Mouse (Mus musculus) heart, embryonic 12.5 days (tissue): ENCODE measurements around the gene Btnl9. TPM values are rescaled to one million over a fixed set of nuclear protein-coding genes. Genes with fewer than 3 reads are reported as not detected.
A peak's percentile ranks its signal among the peaks of the same experiment; 100 is the strongest.

Source experiments
- ATAC-seq: fragments of 200-750 bp; cut with Nextera tagmentation; 2 replicates; pipeline ENCODE4 v1.8.0; 2017; ENCODE audit warnings: moderate TSS enrichment, moderate library complexity; ENCODE audit not compliant: insufficient number of reproducible peaks, low FRiP score
- H3K27ac ChIP-seq: fragments of 300-500 bp; sonication (generic); 2 replicates; pipeline ENCODE4 v1.5.1; 2016; ENCODE audit warnings: mild to moderate bottlenecking, moderate library complexity; ENCODE audit not compliant: poor library complexity, severe bottlenecking
- H3K27me3 ChIP-seq: fragments of 300-500 bp; sonication (generic); replicated peaks from 2 replicates; pipeline ENCODE4 v1.6.1; 2016; ENCODE audit warnings: mild to moderate bottlenecking, moderate library complexity
- H3K36me3 ChIP-seq: fragments of 300-500 bp; sonication (generic); 2 replicates; pipeline ENCODE4 v1.6.1; 2016; ENCODE audit warnings: mild to moderate bottlenecking, moderate library complexity
- H3K4me1 ChIP-seq: fragments of 300-500 bp; sonication (generic); replicated peaks from 2 replicates; pipeline ENCODE4 v1.6.1; 2016; ENCODE audit warnings: mild to moderate bottlenecking
- H3K4me2 ChIP-seq: fragments of 300-500 bp; sonication (generic); 2 replicates; pipeline ENCODE4 v1.6.1; 2016; ENCODE audit warnings: mild to moderate bottlenecking, moderate library complexity
- H3K4me3 ChIP-seq: fragments of 300-500 bp; sonication (generic); 2 replicates; pipeline ENCODE4 v1.5.1; 2016; ENCODE audit warnings: mild to moderate bottlenecking
- H3K9ac ChIP-seq: fragments of 300-500 bp; sonication (generic); 2 replicates; pipeline ENCODE4 v1.6.1; 2016; ENCODE audit warnings: mild to moderate bottlenecking, moderate library complexity
- H3K9me3 ChIP-seq: fragments of 300-500 bp; sonication (generic); replicated peaks from 2 replicates; pipeline ENCODE4 v1.6.1; 2016; ENCODE audit warnings: mild to moderate bottlenecking, moderate library complexity
- WGBS: fragments of 180-500 bp; shearing (Covaris S2); methylation state at CpG from one replicate; pipeline ENCODE4 v1.1.7; 2016; 5-methylcytosine and 5-hydroxymethylcytosine counted together
- polyA plus RNA-seq: library from polyadenylated mRNA; unstranded; fragments of >200 nt; fragmentation: Nextera tagmentation; extraction: Ambion mirVana; gene quantifications from 2 replicates; pipeline ENCODE4 v1.2.1, GENCODE M21; 2016

Btnl9 gene
- polyA plus RNA-seq, result 1.4 and 1.9 TPM in 2 replicates

- WGBS, result 64% methylated on average over 8 of the region's 8 CpGs
- no peak for ATAC-seq
- no peaks in the 10 kb centered on the region for H3K36me3 ChIP-seq
- H3K9me3 ChIP-seq, result no peaks in the 10 kb centered on the region
- no peak within 1 kb of the TSS for H3K4me3 ChIP-seq
- no peaks in the 10 kb centered on the region for H3K4me1 ChIP-seq
- no peak within 1 kb of the TSS for H3K27ac ChIP-seq
- no peaks in the 10 kb centered on the region for H3K27me3 ChIP-seq
- no peak within 1 kb of the TSS for H3K9ac ChIP-seq
- no peak within 1 kb of the TSS for H3K4me2 ChIP-seq
Observed at GRCm38 (mm10) chr11:49186955-49187488, at the start of gene Btnl9. Btnl9 (minus strand) TSS chr11:49187159.

GRCm38 (mm10) chr11:49235459-49236207 is 48.7 kb upstream of the Btnl9 start:
- no peak overlapping the region for H3K4me2 ChIP-seq
- no peak for ATAC-seq
- no peaks in the 10 kb centered on the region for H3K4me1 ChIP-seq
- no peaks in the 10 kb centered on the region for H3K9me3 ChIP-seq
- H3K27ac ChIP-seq, result no peak overlapping the region
- H3K9ac ChIP-seq, result no peak overlapping the region
- 63% methylated on average over 3 of the region's 3 CpGs for WGBS
- no peak overlapping the region for H3K4me3 ChIP-seq
- no peaks in the 10 kb centered on the region for H3K27me3 ChIP-seq
- H3K36me3 ChIP-seq, result no peaks in the 10 kb centered on the region

- H3K9ac ChIP-seq, result no peak overlapping the region
- no peak overlapping the region for H3K4me2 ChIP-seq
- no peaks in the 10 kb centered on the region for H3K4me1 ChIP-seq
- H3K4me3 ChIP-seq, result no peak overlapping the region
- 75% methylated on average over 3 of the region's 3 CpGs for WGBS
- no peak for ATAC-seq
- no peaks in the 10 kb centered on the region for H3K36me3 ChIP-seq
- H3K27me3 ChIP-seq, result no peaks in the 10 kb centered on the region
- H3K9me3 ChIP-seq, result no peaks in the 10 kb centered on the region
- H3K27ac ChIP-seq, result no peak overlapping the region
Observed at GRCm38 (mm10) chr11:49232781-49233180, 45.8 kb upstream of the Btnl9 start.

- Histone ChIP-seq H3K4me2 (no peak overlapping the region), H3K9ac (no peak overlapping the region), H3K4me3 (no peak overlapping the region), H3K27me3 (no peaks in the 10 kb centered on the region), H3K9me3 (no peaks in the 10 kb centered on the region), H3K4me1 (no peaks in the 10 kb centered on the region), H3K27ac (no peak overlapping the region), H3K36me3 (0 out of 2 replicates have a peak, but pooled peaks cover 5% of the 10 kb centered on the region)
- 60% methylated on average over 1 of the region's 1 CpGs for WGBS
- no peak for ATAC-seq
Observed at GRCm38 (mm10) chr11:49224455-49224854, 37.5 kb upstream of the Btnl9 start.

GRCm38 (mm10) chr11:49219271-49219670 is 32.3 kb upstream of the Btnl9 start:
- Histone ChIP-seq H3K9me3 (no peaks in the 10 kb centered on the region), H3K4me1 (no peaks in the 10 kb centered on the region), H3K36me3 (peaks cover 36% of the 10 kb centered on the region), H3K4me2 (no peak overlapping the region), H3K9ac (no peak overlapping the region), H3K4me3 (no peak overlapping the region), H3K27me3 (no peaks in the 10 kb centered on the region), H3K27ac (no peak overlapping the region)
- WGBS, result 97% methylated on average over 2 of the region's 2 CpGs
- no peak for ATAC-seq

GRCm38 (mm10) chr11:49213505-49213904 is 26.5 kb upstream of the Btnl9 start:
- no peaks in the 10 kb centered on the region for H3K4me1 ChIP-seq
- H3K36me3 ChIP-seq, result peaks cover 40% of the 10 kb centered on the region
- H3K4me3 ChIP-seq, result no peak overlapping the region
- no peaks in the 10 kb centered on the region for H3K9me3 ChIP-seq
- ATAC-seq, result no peak
- H3K27me3 ChIP-seq, result no peaks in the 10 kb centered on the region
- no peak overlapping the region for H3K4me2 ChIP-seq
- H3K9ac ChIP-seq, result no peak overlapping the region
- H3K27ac ChIP-seq, result no peak overlapping the region
- WGBS, result 92% methylated on average over 1 of the region's 1 CpGs

GRCm38 (mm10) chr11:49212577-49212976 is 25.6 kb upstream of the Btnl9 start:
- Histone ChIP-seq H3K9me3 (no peaks in the 10 kb centered on the region), H3K36me3 (peaks cover 39% of the 10 kb centered on the region)
- ATAC-seq, result no peak

GRCm38 (mm10) chr11:49207495-49207894 is 20.5 kb upstream of the Btnl9 start:
- no peak for ATAC-seq
- no peak overlapping the region for H3K4me3 ChIP-seq
- peaks cover 7% of the 10 kb centered on the region for H3K4me1 ChIP-seq
- H3K9me3 ChIP-seq, result no peaks in the 10 kb centered on the region
- peaks cover 11% of the 10 kb centered on the region; the same call in 1 of the 2 replicates for H3K36me3 ChIP-seq
- H3K27ac ChIP-seq, result no peak overlapping the region
- no peaks in the 10 kb centered on the region for H3K27me3 ChIP-seq
- no peak overlapping the region for H3K4me2 ChIP-seq
- 98% methylated on average over 1 of the region's 1 CpGs for WGBS
- no peak overlapping the region for H3K9ac ChIP-seq

More at GRCm38 (mm10) chr11:49212577-49212976, 25.6 kb upstream of the Btnl9 start:
- Histone ChIP-seq H3K9ac (no peak overlapping the region), H3K4me1 (no peaks in the 10 kb centered on the region), H3K4me2 (no peak overlapping the region), H3K27me3 (no peaks in the 10 kb centered on the region), H3K4me3 (no peak overlapping the region), H3K27ac (no peak overlapping the region)

GRCm38 (mm10) chr11:49205080-49205590 is 18.2 kb upstream of the Btnl9 start:
- H3K4me3 ChIP-seq, result no peak overlapping the region; the same call in 1 of the 2 replicates
- peaks cover 12% of the 10 kb centered on the region for H3K4me1 ChIP-seq
- peak overlapping the region; percentile 44 for H3K4me2 ChIP-seq
- 74% methylated on average over 6 of the region's 6 CpGs for WGBS
- H3K27ac ChIP-seq, result no peak overlapping the region
- no peaks in the 10 kb centered on the region for H3K9me3 ChIP-seq
- H3K9ac ChIP-seq, result no peak overlapping the region
- peaks cover 11% of the 10 kb centered on the region; the same call in 1 of the 2 replicates for H3K36me3 ChIP-seq
- no peak for ATAC-seq
- H3K27me3 ChIP-seq, result no peaks in the 10 kb centered on the region

GRCm38 (mm10) chr11:49203771-49204497 is 17.0 kb upstream of the Btnl9 start:
- H3K4me1 ChIP-seq, result peaks cover 12% of the 10 kb centered on the region
- H3K4me3 ChIP-seq, result peak overlapping the region; percentile 74
- H3K36me3 ChIP-seq, result peaks cover 11% of the 10 kb centered on the region; the same call in 1 of the 2 replicates
- H3K9me3 ChIP-seq, result no peaks in the 10 kb centered on the region
- H3K4me2 ChIP-seq, result peak overlapping the region; percentile 91
- H3K27ac ChIP-seq, result peak overlapping the region; percentile 99
- no peaks in the 10 kb centered on the region for H3K27me3 ChIP-seq
- WGBS, result under 1% methylated on average over 24 of the region's 24 CpGs
- peak overlapping the region; percentile 95 for H3K9ac ChIP-seq
- ATAC-seq, result peak; percentile 77
